8 mouse cellular contexts compared by ENCODE assay signal in the genomic region with DNA sequence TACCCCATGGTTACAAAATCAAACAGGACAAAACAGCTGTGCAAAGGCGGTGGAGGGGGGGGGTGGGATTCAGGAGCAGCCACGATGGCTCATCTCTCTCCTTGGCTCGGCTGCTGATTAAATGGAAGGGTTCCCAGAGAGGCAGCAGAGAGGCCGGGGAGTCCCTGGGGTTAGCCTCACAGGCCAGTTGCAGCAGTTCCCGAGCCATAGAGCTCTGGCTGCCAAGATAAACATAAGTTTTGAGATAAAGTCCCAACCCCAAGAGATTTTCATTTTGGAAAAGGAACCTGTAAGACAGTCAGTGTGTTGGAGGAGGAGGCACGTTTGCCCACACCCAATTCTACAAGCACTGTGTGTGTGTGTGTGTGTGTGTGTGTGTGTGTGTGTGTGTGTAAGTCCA.
A peak's percentile ranks its signal among the peaks of the same experiment; 100 is the strongest.
DNase-seq lines count a peak whose midpoint lies in the region; ATAC-seq lines count a peak whose summit lies in the region.

No protein-coding gene starts in this region.

- WGBS in hindbrain, embryonic 14.5 days = 38% methylated on average over 6 of the region's 6 CpGs
- 55% methylated on average over 6 of the region's 6 CpGs for WGBS in hindbrain, embryonic 11.5 days
- WGBS in intestine, embryonic 16.5 days = 20% methylated on average over 6 of the region's 6 CpGs

- no peaks in the 10 kb centered on the region for H3K27me3 ChIP-seq in hindbrain, embryonic 14.5 days (ENCODE audit: control insufficient read depth, insufficient read depth, low read length)
- H3K27me3 ChIP-seq in hindbrain, embryonic 11.5 days (ENCODE audit: control insufficient read depth, insufficient read depth, low read length) = no peaks in the 10 kb centered on the region
- no peaks in the 10 kb centered on the region for H3K27me3 ChIP-seq in intestine, embryonic 16.5 days (replicated peaks; ENCODE audit: control insufficient read depth, insufficient read depth, low read length)

- H3K4me1 ChIP-seq in hindbrain, embryonic 14.5 days (replicated peaks; ENCODE audit: control insufficient read depth, insufficient read depth, low read length) = no peaks in the 10 kb centered on the region
- H3K4me1 ChIP-seq in hindbrain, embryonic 11.5 days (replicated peaks; ENCODE audit: control insufficient read depth, insufficient read depth, low read length) = no peaks in the 10 kb centered on the region
- peaks cover 9% of the 10 kb centered on the region; the same call in 1 of the 2 replicates for H3K4me1 ChIP-seq in intestine, embryonic 16.5 days (ENCODE audit: control insufficient read depth, insufficient read depth, low read length)

- no peak overlapping the region for H3K27ac ChIP-seq in hindbrain, embryonic 14.5 days
- H3K27ac ChIP-seq in hindbrain, embryonic 11.5 days (ENCODE audit: low read depth, low read length) = no peak overlapping the region
- H3K27ac ChIP-seq in intestine, embryonic 16.5 days (ENCODE audit: low read length) = no peak overlapping the region

- H3K4me2 ChIP-seq in hindbrain, embryonic 14.5 days (replicated peaks) = no peak overlapping the region
- no peak overlapping the region for H3K4me2 ChIP-seq in hindbrain, embryonic 11.5 days (replicated peaks; ENCODE audit: low read depth, low read length)
- no peak overlapping the region for H3K4me2 ChIP-seq in intestine, embryonic 16.5 days (ENCODE audit: low read depth, low read length)

- peak; percentile 26 for DNase-seq in hindbrain, embryonic 14.5 days (ENCODE audit: low spot score)
- DNase-seq in hindbrain, embryonic 11.5 days (ENCODE audit: low spot score) = no peak
- peak; percentile 73 for DNase-seq in gastrocnemius, adult 18-20 months (ENCODE audit: low spot score)
- peak; percentile 75 for DNase-seq in lung, postnatal 36 days
- DNase-seq in embryo, embryonic 10.5 days (ENCODE audit: low spot score) = no peak
- DNase-seq in left cerebral cortex, adult 18-20 months (ENCODE audit: low spot score in 2 of 2) = no peak
- no peak for DNase-seq in cerebellum, postnatal 36 days

- H3K9ac ChIP-seq in hindbrain, embryonic 14.5 days = no peak overlapping the region
- H3K9ac ChIP-seq in hindbrain, embryonic 11.5 days (ENCODE audit: low read depth, low read length) = no peak overlapping the region
- no peak overlapping the region for H3K9ac ChIP-seq in intestine, embryonic 16.5 days (ENCODE audit: low read depth, low read length)

- no peaks in the 10 kb centered on the region for H3K36me3 ChIP-seq in hindbrain, embryonic 14.5 days (replicated peaks; ENCODE audit: control insufficient read depth, insufficient read depth)
- H3K36me3 ChIP-seq in hindbrain, embryonic 11.5 days (ENCODE audit: control insufficient read depth, insufficient read depth, low read length) = no peaks in the 10 kb centered on the region
- H3K36me3 ChIP-seq in intestine, embryonic 16.5 days (ENCODE audit: control insufficient read depth, insufficient read depth, low read length) = no peaks in the 10 kb centered on the region

- H3K4me3 ChIP-seq in hindbrain, embryonic 14.5 days (replicated peaks; ENCODE audit: low read length) = no peak overlapping the region
- no peak overlapping the region for H3K4me3 ChIP-seq in hindbrain, embryonic 11.5 days (ENCODE audit: low read depth, low read length)
- no peak overlapping the region for H3K4me3 ChIP-seq in intestine, embryonic 16.5 days (ENCODE audit: low read length)

- no peaks in the 10 kb centered on the region for H3K9me3 ChIP-seq in hindbrain, embryonic 14.5 days (ENCODE audit: control insufficient read depth, low read length)
- no peaks in the 10 kb centered on the region for H3K9me3 ChIP-seq in hindbrain, embryonic 11.5 days (ENCODE audit: control insufficient read depth, low read length)
- H3K9me3 ChIP-seq in intestine, embryonic 16.5 days (ENCODE audit: control insufficient read depth, low read length) = no peaks in the 10 kb centered on the region

- no peak for ATAC-seq in hindbrain, embryonic 14.5 days (ENCODE audit: low FRiP score)
- no peak for ATAC-seq in hindbrain, embryonic 11.5 days (ENCODE audit: low FRiP score)
- ATAC-seq in intestine, embryonic 16.5 days = peak; percentile 75

Comparison
In these comparisons a context has a peak if more than half of its experiments do, and no peak if none do; other contexts are left out.
1. DNase-seq: peak in hindbrain, embryonic 14.5 days (single experiment), gastrocnemius, adult 18-20 months (single experiment) and lung, postnatal 36 days (single experiment); none in hindbrain, embryonic 11.5 days (single experiment), embryo, embryonic 10.5 days (single experiment), left cerebral cortex, adult 18-20 months (0 of 2) and cerebellum, postnatal 36 days (0 of 2).